Mouse (Mus musculus) C2C12 (cell line): ENCODE results near the gene Spem2.

Source experiments
- CEBPB ChIP-seq: IDR thresholded peaks from one replicate; pipeline ENCODE4 v1.6.1; 2011; ENCODE audit warnings: low read depth, mild to moderate bottlenecking, control low read depth, moderate library complexity
- CTCF ChIP-seq: IDR thresholded peaks from one replicate; pipeline ENCODE4 v1.5.1; 2011; ENCODE audit not compliant: control insufficient read depth, insufficient read depth, insufficient read length
- FOSL1 ChIP-seq: IDR thresholded peaks from one replicate; pipeline ENCODE4 v1.8.0; 2011; ENCODE audit warnings: mild to moderate bottlenecking, low read length; ENCODE audit not compliant: poor library complexity, insufficient read depth, severe bottlenecking
- MAX ChIP-seq: IDR thresholded peaks from one replicate; pipeline ENCODE4 v1.6.1; 2011; ENCODE audit warnings: mild to moderate bottlenecking, control low read depth
- MYOG ChIP-seq: IDR thresholded peaks from one replicate; pipeline ENCODE4 v1.6.1; 2011; ENCODE audit not compliant: control insufficient read depth, insufficient read length; ENCODE audit errors: extremely low read depth
- USF1 ChIP-seq: IDR thresholded peaks from one replicate; pipeline ENCODE4 v1.6.1; 2011; ENCODE audit warnings: low read depth, mild to moderate bottlenecking, control low read depth, moderate library complexity

DNA sequence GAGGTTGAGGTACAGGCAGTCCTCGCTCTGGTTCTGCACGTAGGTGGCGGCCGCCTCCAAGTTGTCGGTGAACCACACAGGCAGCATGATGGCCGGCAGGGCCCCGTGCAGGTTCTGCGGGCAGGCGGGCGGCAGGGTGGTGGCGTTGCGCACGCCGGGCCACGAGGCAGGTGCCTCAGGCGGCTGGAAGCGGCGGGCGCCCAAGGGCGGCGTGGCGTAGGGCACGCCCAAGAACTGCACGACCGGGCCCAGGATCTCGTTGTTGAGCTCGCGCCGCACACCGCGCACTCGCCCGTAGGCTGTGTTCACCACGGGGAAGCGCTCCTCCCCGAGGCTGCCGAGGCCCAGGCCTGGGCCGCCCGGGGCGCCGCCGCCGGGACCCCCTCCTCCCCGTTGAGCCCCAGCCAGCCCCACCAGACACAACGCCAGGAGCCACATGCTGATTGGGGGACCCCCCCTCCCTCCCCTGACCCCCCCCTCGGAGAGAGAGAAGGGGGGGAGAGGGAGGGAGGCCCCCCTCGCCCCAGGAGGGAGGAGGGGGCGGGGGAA lies 15.8 kb upstream of the Spem2 start:
- TF ChIP-seq USF1 (no peak), CTCF (no peak), MAX (no peak), CEBPB (no peak), FOSL1 (no peak), MYOG (no peak)
